Mouse (Mus musculus) brain, embryonic 14.5 days (tissue): ENCODE data around the gene Fzd4.

Experiments
- CTCF ChIP-seq: fragments of 200-500 bp; IDR thresholded peaks from 2 replicates; pipeline ENCODE4 v1.5.1; 2012; ENCODE audit warnings: inconsistent platforms, mild to moderate bottlenecking, moderate library complexity, borderline replicate concordance; ENCODE audit not compliant: insufficient read depth, insufficient read length; ENCODE audit errors: extremely low read depth
- POLR2A ChIP-seq: fragments of 200-500 bp; IDR thresholded peaks from 2 replicates; pipeline ENCODE4 v1.6.1; 2012; ENCODE audit warnings: mild to moderate bottlenecking, inconsistent platforms, borderline replicate concordance; ENCODE audit not compliant: poor library complexity, insufficient read depth, insufficient read length, severe bottlenecking; ENCODE audit errors: extremely low read depth

GRCm38 (mm10) chr7:89461351-89461750 is 57.2 kb downstream of the Fzd4 start:
- no peak for TF ChIP-seq CTCF
- TF ChIP-seq POLR2A: no peak
